Mouse (Mus musculus) midbrain, embryonic 16.5 days (tissue): Measurements from ENCODE around the gene Mctp1. TPM values are rescaled to one million over a fixed set of nuclear protein-coding genes. Genes with fewer than 3 reads are reported as not detected.

Source experiments
- ATAC-seq: fragments of 200-750 bp; cut with Nextera tagmentation; 2 replicates; pipeline ENCODE4 v1.8.0; 2017; ENCODE audit warnings: moderate TSS enrichment
- H3K27ac ChIP-seq: fragments of 300-500 bp; sonication (generic); 2 replicates; pipeline ENCODE4 v1.5.1; 2014; ENCODE audit warnings: mild to moderate bottlenecking, low read length, mixed read lengths
- H3K27me3 ChIP-seq: fragments of 300-500 bp; sonication (generic); 2 replicates; pipeline ENCODE4 v1.6.1; 2014; ENCODE audit warnings: low read depth, low read length, mixed read lengths; ENCODE audit not compliant: control insufficient read depth, insufficient read depth
- H3K36me3 ChIP-seq: fragments of 300-500 bp; sonication (generic); 2 replicates; pipeline ENCODE4 v1.6.1; 2014; ENCODE audit warnings: mild to moderate bottlenecking, low read length, moderate library complexity, mixed read lengths; ENCODE audit not compliant: control insufficient read depth, insufficient read depth
- H3K4me1 ChIP-seq: fragments of 300-500 bp; sonication (generic); 2 replicates; pipeline ENCODE4 v1.6.1; 2014; ENCODE audit warnings: mild to moderate bottlenecking, low read length, mixed read lengths; ENCODE audit not compliant: control insufficient read depth, insufficient read depth
- H3K4me2 ChIP-seq: fragments of 300-500 bp; sonication (generic); 2 replicates; pipeline ENCODE4 v1.6.1; 2014; ENCODE audit warnings: mild to moderate bottlenecking, low read length, mixed read lengths
- H3K4me3 ChIP-seq: fragments of 300-500 bp; sonication (generic); 2 replicates; pipeline ENCODE4 v1.5.1; 2014; ENCODE audit warnings: low read depth, mild to moderate bottlenecking, low read length, moderate library complexity, mixed read lengths
- H3K9ac ChIP-seq: fragments of 300-500 bp; sonication (generic); 2 replicates; pipeline ENCODE4 v1.6.1; 2014; ENCODE audit warnings: low read depth, low read length, mixed read lengths
- H3K9me3 ChIP-seq: fragments of 300-500 bp; sonication (generic); replicated peaks from 2 replicates; pipeline ENCODE4 v1.6.1; 2014; ENCODE audit warnings: mild to moderate bottlenecking, low read length, mixed read lengths; ENCODE audit not compliant: control insufficient read depth, poor library complexity, severe bottlenecking
- WGBS: fragments of 180-500 bp; shearing (Covaris S2); extraction: QIAGEN DNeasy Blood & Tissue Kit; methylation state at CpG from one replicate; pipeline ENCODE4 v1.1.7; 2014; 5-methylcytosine and 5-hydroxymethylcytosine counted together
- polyA plus RNA-seq: library from polyadenylated mRNA; unstranded; fragments of >200 nt; fragmentation: Nextera tagmentation; extraction: Ambion mirVana; gene quantifications from 2 replicates; pipeline ENCODE4 v1.2.1, GENCODE M21; 2015

Gene Mctp1
- polyA plus RNA-seq, 1 experiment from 2014 or later, result 3.6 TPM

DNA sequence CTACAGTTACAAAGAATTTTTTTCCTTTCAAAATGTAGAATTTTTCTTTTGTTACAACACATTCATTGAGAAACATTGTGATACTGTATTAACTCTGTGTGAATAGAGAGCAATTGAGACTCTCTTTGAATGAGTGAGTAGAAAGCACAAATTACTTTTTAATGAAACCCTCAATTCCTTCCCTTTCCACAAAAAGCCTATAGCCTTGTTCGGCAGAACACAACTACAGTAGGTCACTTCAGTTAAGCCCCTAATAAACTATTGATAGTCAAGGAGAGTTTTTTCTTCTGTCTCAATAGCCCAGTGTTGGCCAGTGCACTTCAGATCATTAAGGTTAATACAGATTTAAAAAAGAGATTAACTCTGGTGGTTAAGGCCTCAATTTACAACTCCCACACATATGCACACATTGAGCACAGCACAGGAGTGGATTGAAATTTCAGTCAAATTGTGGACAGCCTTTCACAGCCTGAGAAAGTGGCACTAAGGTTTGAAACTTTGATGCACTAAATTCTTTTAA is 424.6 kb downstream of the Mctp1 start:
- no peak overlapping the region for H3K4me2 ChIP-seq
- ATAC-seq, result no peak
- no peaks in the 10 kb centered on the region for H3K9me3 ChIP-seq
- H3K4me1 ChIP-seq, result peaks cover 8% of the 10 kb centered on the region; the same call in 1 of the 2 replicates
- H3K27me3 ChIP-seq, result peaks cover 3% of the 10 kb centered on the region; the same call in 1 of the 2 replicates
- H3K27ac ChIP-seq, result no peak overlapping the region
- WGBS, result 30% methylated on average over 1 of the region's 1 CpGs
- H3K36me3 ChIP-seq, result no peaks in the 10 kb centered on the region
- H3K9ac ChIP-seq, result no peak overlapping the region
- H3K4me3 ChIP-seq, result no peak overlapping the region

- no peak overlapping the region for H3K27ac ChIP-seq
- H3K9ac ChIP-seq, result no peak overlapping the region
- peaks cover 3% of the 10 kb centered on the region; the same call in 1 of the 2 replicates for H3K27me3 ChIP-seq
- no peak for ATAC-seq
- H3K4me1 ChIP-seq, result peaks cover 8% of the 10 kb centered on the region; the same call in 1 of the 2 replicates
- WGBS, result 11% methylated on average over 2 of the region's 2 CpGs
- no peaks in the 10 kb centered on the region for H3K9me3 ChIP-seq
- no peaks in the 10 kb centered on the region for H3K36me3 ChIP-seq
- no peak overlapping the region for H3K4me2 ChIP-seq
- H3K4me3 ChIP-seq, result no peak overlapping the region
Observed at GRCm38 (mm10) chr13:76809802-76810201, 425.5 kb downstream of the Mctp1 start.

GRCm38 (mm10) chr13:76810496-76810939 is 426.2 kb downstream of the Mctp1 start:
- H3K4me3 ChIP-seq, result no peak overlapping the region
- WGBS, result 0% methylated on average over 7 of the region's 7 CpGs
- H3K9ac ChIP-seq, result 0 out of 2 replicates have a peak overlapping the region, but pooled peaks have one; percentile 4
- 0 out of 2 replicates have a peak overlapping the region, but pooled peaks have one; percentile 11 for H3K27ac ChIP-seq
- peaks cover 8% of the 10 kb centered on the region; the same call in 1 of the 2 replicates for H3K4me1 ChIP-seq
- ATAC-seq, result peak; percentile 91
- peak overlapping the region; percentile 20 for H3K4me2 ChIP-seq
- H3K9me3 ChIP-seq, result no peaks in the 10 kb centered on the region
- H3K27me3 ChIP-seq, result peaks cover 3% of the 10 kb centered on the region; the same call in 1 of the 2 replicates
- H3K36me3 ChIP-seq, result no peaks in the 10 kb centered on the region

DNA sequence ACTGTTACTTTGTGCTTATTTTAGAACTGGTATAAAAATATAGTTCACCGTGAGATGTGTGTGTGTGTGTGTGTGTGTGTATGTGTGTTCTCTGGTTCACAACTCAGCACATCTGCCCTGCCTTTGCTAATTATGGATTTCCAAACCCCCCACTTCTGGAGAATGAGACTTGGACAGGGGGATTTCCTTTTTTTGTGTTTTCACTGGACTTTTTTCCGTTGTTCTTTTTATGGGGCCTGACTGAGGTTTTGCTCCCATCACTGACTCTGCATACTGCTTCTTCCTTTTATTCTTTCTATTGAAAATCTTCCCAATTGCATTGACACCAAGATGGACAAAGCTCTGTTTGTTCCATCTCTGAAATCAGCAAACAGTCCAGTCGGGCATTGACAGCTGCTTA is 438.7 kb downstream of the Mctp1 start:
- no peaks in the 10 kb centered on the region for H3K27me3 ChIP-seq
- H3K4me3 ChIP-seq, result no peak overlapping the region
- no peak overlapping the region for H3K9ac ChIP-seq
- no peaks in the 10 kb centered on the region for H3K4me1 ChIP-seq
- no peaks in the 10 kb centered on the region for H3K9me3 ChIP-seq
- WGBS, result 39% methylated on average over 3 of the region's 3 CpGs
- no peak overlapping the region for H3K27ac ChIP-seq
- no peak overlapping the region for H3K4me2 ChIP-seq
- no peaks in the 10 kb centered on the region for H3K36me3 ChIP-seq
- no peak for ATAC-seq

- no peak overlapping the region for H3K9ac ChIP-seq
- H3K4me3 ChIP-seq, result no peak overlapping the region
- no peaks in the 10 kb centered on the region for H3K36me3 ChIP-seq
- H3K4me2 ChIP-seq, result 0 out of 2 replicates have a peak overlapping the region, but pooled peaks have one; percentile 21
- no peak overlapping the region for H3K27ac ChIP-seq
- H3K4me1 ChIP-seq, result no peaks in the 10 kb centered on the region
- no peaks in the 10 kb centered on the region for H3K9me3 ChIP-seq
- 33% methylated on average over 10 of the region's 10 CpGs for WGBS
- no peaks in the 10 kb centered on the region for H3K27me3 ChIP-seq
- ATAC-seq, result no peak
Observed at GRCm38 (mm10) chr13:76824932-76825694, 440.8 kb downstream of the Mctp1 start.

- no peaks in the 10 kb centered on the region for H3K9me3 ChIP-seq
- no peak overlapping the region for H3K4me2 ChIP-seq
- H3K4me3 ChIP-seq, result no peak overlapping the region
- no peaks in the 10 kb centered on the region for H3K4me1 ChIP-seq
- H3K36me3 ChIP-seq, result no peaks in the 10 kb centered on the region
- no peak for ATAC-seq
- H3K9ac ChIP-seq, result no peak overlapping the region
- WGBS, result 58% methylated on average over 3 of the region's 3 CpGs
- H3K27ac ChIP-seq, result no peak overlapping the region
- no peaks in the 10 kb centered on the region for H3K27me3 ChIP-seq
Observed at GRCm38 (mm10) chr13:76827738-76828137, 443.4 kb downstream of the Mctp1 start.

- 76% methylated on average over 3 of the region's 3 CpGs for WGBS
- Histone ChIP-seq H3K27me3 (no peaks in the 10 kb centered on the region), H3K9me3 (no peaks in the 10 kb centered on the region), H3K27ac (no peak overlapping the region), H3K4me1 (no peaks in the 10 kb centered on the region), H3K36me3 (no peaks in the 10 kb centered on the region), H3K9ac (no peak overlapping the region), H3K4me3 (no peak overlapping the region), H3K4me2 (no peak overlapping the region)
- ATAC-seq, result no peak
Observed at GRCm38 (mm10) chr13:76838031-76838430, 453.7 kb downstream of the Mctp1 start.

DNA sequence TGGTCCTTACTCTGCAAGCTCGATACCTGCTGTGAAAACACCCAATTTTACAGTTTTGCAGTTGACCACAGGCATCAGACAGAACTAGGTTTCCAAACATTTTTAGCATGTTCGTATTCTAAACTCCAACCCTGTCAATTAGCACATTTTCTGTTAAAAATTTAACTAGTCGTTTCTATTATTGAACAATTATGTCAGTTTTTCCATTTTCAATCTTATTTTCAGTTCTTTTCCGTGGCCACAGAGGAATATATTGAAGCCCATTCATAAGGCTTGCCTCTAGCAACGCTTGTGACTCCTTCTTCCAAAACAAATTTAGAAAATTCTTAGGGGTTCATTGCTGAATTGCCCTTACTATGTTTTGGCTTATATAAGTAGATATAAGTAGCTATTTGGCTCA is 456.4 kb downstream of the Mctp1 start:
- WGBS, result 83% methylated on average over 5 of the region's 5 CpGs
- Histone ChIP-seq H3K4me2 (no peak overlapping the region), H3K27me3 (no peaks in the 10 kb centered on the region), H3K9me3 (no peaks in the 10 kb centered on the region), H3K36me3 (no peaks in the 10 kb centered on the region), H3K9ac (no peak overlapping the region), H3K27ac (no peak overlapping the region), H3K4me3 (no peak overlapping the region), H3K4me1 (no peaks in the 10 kb centered on the region)
- ATAC-seq, result no peak

DNA sequence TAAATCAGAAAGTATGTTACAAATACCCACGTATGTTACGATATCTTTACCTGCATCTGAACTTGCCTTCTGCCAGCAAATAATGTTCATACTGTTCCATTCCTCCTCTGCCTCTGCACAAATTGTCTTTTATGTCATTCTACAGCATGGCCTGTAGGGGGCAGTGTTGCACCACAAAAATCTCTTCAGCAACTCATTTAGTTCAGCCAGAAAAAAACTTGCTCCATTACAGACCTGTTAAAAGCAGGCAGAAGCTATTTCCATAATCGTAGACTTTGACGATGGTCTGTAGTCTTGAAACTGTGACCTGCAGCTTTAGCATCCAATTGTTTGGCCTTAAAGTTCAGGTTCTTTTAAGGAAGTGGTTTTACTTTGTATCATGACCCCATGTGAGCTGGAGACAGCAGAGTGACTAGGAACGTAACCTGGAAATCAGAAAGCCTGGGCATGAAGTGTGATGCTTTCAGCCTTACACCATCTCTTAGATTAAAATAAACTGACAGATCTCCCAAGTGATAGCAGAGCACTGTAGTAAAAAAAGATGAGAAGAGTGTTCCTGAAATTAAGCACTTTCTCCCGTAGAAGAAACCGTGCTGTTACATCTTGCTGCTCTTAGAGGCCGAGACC is 460.4 kb downstream of the Mctp1 start:
- no peaks in the 10 kb centered on the region for H3K4me1 ChIP-seq
- ATAC-seq, result peak; percentile 73
- H3K27me3 ChIP-seq, result no peaks in the 10 kb centered on the region
- no peaks in the 10 kb centered on the region for H3K9me3 ChIP-seq
- H3K4me3 ChIP-seq, result no peak overlapping the region
- H3K4me2 ChIP-seq, result no peak overlapping the region
- WGBS, result 43% methylated on average over 8 of the region's 8 CpGs
- no peak overlapping the region for H3K9ac ChIP-seq
- H3K36me3 ChIP-seq, result no peaks in the 10 kb centered on the region
- no peak overlapping the region for H3K27ac ChIP-seq
